ENCODE assay signal across 30 mouse cellular contexts in the genomic region with DNA sequence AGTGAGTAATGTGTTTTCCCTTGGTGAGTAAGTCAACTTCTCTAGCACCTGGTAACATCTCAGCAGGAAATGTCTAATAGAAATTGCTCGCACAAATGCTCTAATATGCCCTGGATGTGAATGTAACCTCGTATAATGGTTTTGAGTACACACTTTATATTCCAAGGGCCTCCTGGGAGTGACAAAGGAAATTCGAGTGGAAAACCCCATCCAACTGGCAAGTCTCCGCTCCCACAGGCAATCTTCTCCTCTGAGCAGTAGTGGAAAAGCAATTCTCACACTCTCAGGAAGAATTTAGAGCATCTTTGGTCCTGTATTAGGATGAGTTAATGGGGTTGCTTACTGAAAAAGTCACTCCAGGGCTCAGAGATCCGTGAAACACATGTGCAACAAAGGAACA.
DNase-seq lines count a peak whose midpoint lies in the region; ATAC-seq and TF ChIP-seq lines count a peak whose summit lies in the region.
"Had no signal": no experiment of that assay in that cellular context is flagged by ENCODE, and none has a peak within 500 bp of the region (broad histone marks: within the 10 kb centered on the region; RNA-seq: fewer than 3 reads in every experiment).

No protein-coding gene starts in this region.

- H3K36me3 ChIP-seq in forebrain, embryonic 14.5 days (ENCODE audit: control insufficient read depth, insufficient read depth, low read length) = no peaks in the 10 kb centered on the region
- no peaks in the 10 kb centered on the region for H3K36me3 ChIP-seq in forebrain, embryonic 10.5 days (replicated peaks)
- H3K36me3 ChIP-seq in midbrain, postnatal 0 days (ENCODE audit: insufficient read depth, low read length) = no peaks in the 10 kb centered on the region
- no peaks in the 10 kb centered on the region for H3K36me3 ChIP-seq in midbrain, embryonic 11.5 days (ENCODE audit: control insufficient read depth, insufficient read depth, low read length)
- H3K36me3 ChIP-seq in intestine, postnatal 0 days (ENCODE audit: control insufficient read depth, insufficient read depth) = no peaks in the 10 kb centered on the region
- H3K36me3 ChIP-seq: embryonic facial prominence, embryonic 12.5 days; heart, embryonic 13.5 days; limb, embryonic 12.5 days; liver, embryonic 12.5 days had no signal

- H3K9me3 ChIP-seq in forebrain, embryonic 14.5 days (replicated peaks; ENCODE audit: control insufficient read depth, low read length) = no peaks in the 10 kb centered on the region
- H3K9me3 ChIP-seq in forebrain, embryonic 10.5 days = no peaks in the 10 kb centered on the region
- H3K9me3 ChIP-seq in midbrain, postnatal 0 days (ENCODE audit: low read length) = no peaks in the 10 kb centered on the region
- H3K9me3 ChIP-seq in midbrain, embryonic 11.5 days (ENCODE audit: control insufficient read depth, low read length) = no peaks in the 10 kb centered on the region
- no peaks in the 10 kb centered on the region for H3K9me3 ChIP-seq in intestine, postnatal 0 days (ENCODE audit: control insufficient read depth)
- H3K9me3 ChIP-seq: embryonic facial prominence, embryonic 12.5 days; heart, embryonic 13.5 days; limb, embryonic 12.5 days; liver, embryonic 12.5 days had no signal

- H3K9ac ChIP-seq in forebrain, embryonic 14.5 days (ENCODE audit: low read length) = no peak overlapping the region
- H3K9ac ChIP-seq in midbrain, postnatal 0 days (replicated peaks; ENCODE audit: low read length, poor library complexity, severe bottlenecking) = no peak overlapping the region
- H3K9ac ChIP-seq in midbrain, embryonic 11.5 days (ENCODE audit: low read length) = no peak overlapping the region
- no peak overlapping the region for H3K9ac ChIP-seq in intestine, postnatal 0 days (ENCODE audit: low read depth, low read length)
- H3K9ac ChIP-seq: embryonic facial prominence, embryonic 12.5 days; heart, embryonic 13.5 days; limb, embryonic 12.5 days; liver, embryonic 12.5 days; liver, postnatal 0 days had no signal

- no peak overlapping the region for H3K4me2 ChIP-seq in forebrain, embryonic 14.5 days (ENCODE audit: low read length)
- H3K4me2 ChIP-seq in midbrain, postnatal 0 days (ENCODE audit: low read depth, low read length, poor library complexity, severe bottlenecking) = no peak overlapping the region
- H3K4me2 ChIP-seq in midbrain, embryonic 11.5 days = no peak overlapping the region
- no peak overlapping the region for H3K4me2 ChIP-seq in intestine, postnatal 0 days (replicated peaks; ENCODE audit: low read depth)
- H3K4me2 ChIP-seq: embryonic facial prominence, embryonic 12.5 days; heart, embryonic 13.5 days; limb, embryonic 12.5 days; liver, embryonic 12.5 days had no signal

- WGBS in forebrain, embryonic 14.5 days = 67% methylated on average over 5 of the region's 5 CpGs
- 83% methylated on average over 5 of the region's 5 CpGs for WGBS in forebrain, embryonic 10.5 days
- WGBS in midbrain, postnatal 0 days = 62% methylated on average over 5 of the region's 5 CpGs
- 69% methylated on average over 5 of the region's 5 CpGs for WGBS in midbrain, embryonic 11.5 days
- WGBS in intestine, postnatal 0 days = 71% methylated on average over 5 of the region's 5 CpGs

- TF ChIP-seq CTCF in midbrain, postnatal 0 days (IDR thresholded peaks at IDR 0.05) = no peak
- no peak for TF ChIP-seq CTCF in intestine, postnatal 0 days (IDR thresholded peaks at IDR 0.05; ENCODE audit: low read depth)

- no peak overlapping the region for H3K4me3 ChIP-seq in forebrain, embryonic 14.5 days (ENCODE audit: low read depth, low read length)
- H3K4me3 ChIP-seq in forebrain, embryonic 10.5 days = no peak overlapping the region
- H3K4me3 ChIP-seq in midbrain, postnatal 0 days (ENCODE audit: low read depth, low read length) = no peak overlapping the region
- no peak overlapping the region for H3K4me3 ChIP-seq in midbrain, embryonic 11.5 days (ENCODE audit: low read depth, low read length)
- no peak overlapping the region for H3K4me3 ChIP-seq in intestine, postnatal 0 days (ENCODE audit: low read depth, low read length)
- H3K4me3 ChIP-seq: embryonic facial prominence, embryonic 12.5 days; heart, embryonic 13.5 days; limb, embryonic 12.5 days; liver, embryonic 12.5 days had no signal

- peak; percentile 9 for DNase-seq in forebrain, embryonic 14.5 days (ENCODE audit: low spot score)
- DNase-seq in forebrain, embryonic 10.5 days (ENCODE audit: extremely low spot score, low spot score) = no peak
- peak; percentile 10 for DNase-seq in midbrain, postnatal 0 days (ENCODE audit: low spot score)
- no peak for DNase-seq in midbrain, embryonic 11.5 days (ENCODE audit: low spot score, missing footprints)
- peak; percentile 49 for DNase-seq in gastrocnemius, postnatal 25 days
- peak; percentile 32 for DNase-seq in skeletal muscle tissue, adult 2 months (ENCODE audit: low read depth, low spot score)
- DNase-seq in cerebellum, adult 9-11 months = no peak
- DNase-seq: adrenal gland, adult 2 months; adrenal gland, postnatal 36 days; cerebellum, adult 2 months; cerebellum, postnatal 25 days; heart, postnatal 10 days; kidney, adult 9 months; kidney, postnatal 14 days; liver, postnatal 0 days; midbrain, embryonic 14.5 days; right cerebral cortex, postnatal 25 days; spleen, adult 18-20 months; thymus, adult 18-20 months; thymus, postnatal 25 days had no signal

- H3K27me3 ChIP-seq in forebrain, embryonic 14.5 days (replicated peaks; ENCODE audit: control insufficient read depth, insufficient read depth, low read length) = no peaks in the 10 kb centered on the region
- H3K27me3 ChIP-seq in forebrain, embryonic 10.5 days (ENCODE audit: poor library complexity, severe bottlenecking) = no peaks in the 10 kb centered on the region
- H3K27me3 ChIP-seq in midbrain, postnatal 0 days (ENCODE audit: insufficient read depth, low read length) = no peaks in the 10 kb centered on the region
- no peaks in the 10 kb centered on the region for H3K27me3 ChIP-seq in midbrain, embryonic 11.5 days (ENCODE audit: control insufficient read depth, insufficient read depth, low read length)
- no peaks in the 10 kb centered on the region for H3K27me3 ChIP-seq in intestine, postnatal 0 days (replicated peaks; ENCODE audit: control insufficient read depth, insufficient read depth, low read length)
- H3K27me3 ChIP-seq: CH12.LX; embryonic facial prominence, embryonic 12.5 days; heart, embryonic 13.5 days; limb, embryonic 12.5 days; liver, embryonic 12.5 days had no signal

- H3K27ac ChIP-seq in forebrain, embryonic 14.5 days (ENCODE audit: low read depth, low read length) = no peak overlapping the region
- H3K27ac ChIP-seq in forebrain, embryonic 10.5 days = no peak overlapping the region
- no peak overlapping the region for H3K27ac ChIP-seq in midbrain, postnatal 0 days (ENCODE audit: low read depth, low read length)
- no peak overlapping the region for H3K27ac ChIP-seq in midbrain, embryonic 11.5 days (ENCODE audit: low read depth, low read length)
- H3K27ac ChIP-seq in intestine, postnatal 0 days (ENCODE audit: low read depth, low read length) = no peak overlapping the region
- H3K27ac ChIP-seq: embryonic facial prominence, embryonic 12.5 days; heart, embryonic 13.5 days; limb, embryonic 12.5 days; liver, embryonic 12.5 days; macrophage had no signal

- H3K4me1 ChIP-seq in forebrain, embryonic 14.5 days (ENCODE audit: control insufficient read depth, insufficient read depth, low read length) = no peaks in the 10 kb centered on the region
- H3K4me1 ChIP-seq in forebrain, embryonic 10.5 days = no peaks in the 10 kb centered on the region
- no peaks in the 10 kb centered on the region for H3K4me1 ChIP-seq in midbrain, postnatal 0 days (ENCODE audit: insufficient read depth, low read length)
- no peaks in the 10 kb centered on the region for H3K4me1 ChIP-seq in midbrain, embryonic 11.5 days (ENCODE audit: control insufficient read depth, insufficient read depth, low read length)
- H3K4me1 ChIP-seq in intestine, postnatal 0 days (replicated peaks; ENCODE audit: control insufficient read depth, insufficient read depth, low read length) = no peaks in the 10 kb centered on the region
- H3K4me1 ChIP-seq: embryonic facial prominence, embryonic 12.5 days; heart, embryonic 13.5 days; liver, embryonic 12.5 days had no signal

- no peak for ATAC-seq in forebrain, embryonic 14.5 days
- no peak for ATAC-seq in midbrain, postnatal 0 days (ENCODE audit: low FRiP score)
- ATAC-seq in midbrain, embryonic 11.5 days (ENCODE audit: low FRiP score) = no peak
- no peak for ATAC-seq in intestine, postnatal 0 days
- ATAC-seq: activated CD4-positive, CD25-positive, alpha-beta regulatory T cell, adult 4 months; forebrain, embryonic 16.5 days; intestine, embryonic 16.5 days; liver, embryonic 12.5 days; liver, postnatal 0 days had no signal

Comparison
In these comparisons a context has a peak if more than half of its experiments do, and no peak if none do; other contexts are left out.
1. DNase-seq: peak in forebrain, embryonic 14.5 days (single experiment), midbrain, postnatal 0 days (single experiment), gastrocnemius, postnatal 25 days (single experiment) and skeletal muscle tissue, adult 2 months (single experiment); none in forebrain, embryonic 10.5 days (single experiment), midbrain, embryonic 11.5 days (single experiment) and cerebellum, adult 9-11 months (single experiment).